Mouse (Mus musculus) kidney, postnatal 0 days (tissue): ENCODE measurements around the gene Col26a1. TPM values are rescaled to one million over a fixed set of nuclear protein-coding genes. Genes with fewer than 3 reads are reported as not detected.

ENCODE experiments used
- ATAC-seq: fragments of 200-750 bp; cut with Nextera tagmentation; replicated peaks from 2 replicates; pipeline ENCODE4 v1.8.0; 2017; ENCODE audit warnings: low read depth, moderate number of reproducible peaks, moderate TSS enrichment, moderate library complexity; ENCODE audit not compliant: low FRiP score
- DNase-seq: peaks from one replicate; pipeline ENCODE4 v3.0.0-alpha.2; 2016; ENCODE audit warnings: low spot score
- H3K27ac ChIP-seq: fragments of 300-500 bp; sonication (generic); 2 replicates; pipeline ENCODE4 v1.5.1; 2014; ENCODE audit warnings: mild to moderate bottlenecking
- H3K27me3 ChIP-seq: fragments of 300-500 bp; sonication (generic); 2 replicates; pipeline ENCODE4 v1.6.1; 2014; ENCODE audit warnings: low read length, mixed read lengths; ENCODE audit not compliant: insufficient read depth
- H3K36me3 ChIP-seq: fragments of 300-500 bp; sonication (generic); 2 replicates; pipeline ENCODE4 v1.6.1; 2014; ENCODE audit warnings: low read length, mixed read lengths; ENCODE audit not compliant: insufficient read depth
- H3K4me1 ChIP-seq: fragments of 300-500 bp; sonication (generic); replicated peaks from 2 replicates; pipeline ENCODE4 v1.6.1; 2014; ENCODE audit warnings: antibody characterized with exemption, low read length, mixed read lengths; ENCODE audit not compliant: insufficient read depth
- H3K4me2 ChIP-seq: fragments of 300-500 bp; sonication (generic); 2 replicates; pipeline ENCODE4 v1.6.1; 2014; ENCODE audit warnings: mild to moderate bottlenecking, low read length, moderate library complexity, mixed read lengths
- H3K4me3 ChIP-seq: fragments of 300-500 bp; sonication (generic); replicated peaks from 2 replicates; pipeline ENCODE4 v1.5.1; 2014; ENCODE audit warnings: low read depth, low read length
- H3K9ac ChIP-seq: fragments of 300-500 bp; sonication (generic); 2 replicates; pipeline ENCODE4 v1.6.1; 2014; ENCODE audit warnings: low read depth, low read length
- H3K9me3 ChIP-seq: fragments of 300-500 bp; sonication (generic); replicated peaks from 2 replicates; pipeline ENCODE4 v1.6.1; 2016; ENCODE audit warnings: low read length, inconsistent platforms, mixed read lengths
- CTCF ChIP-seq: IDR thresholded peaks from 2 replicates; pipeline ENCODE4 v1.5.1; 2016; ENCODE audit warnings: antibody characterized with exemption, low read depth, mild to moderate bottlenecking, moderate library complexity
- WGBS: fragments of 180-500 bp; shearing (Covaris S2); extraction: QIAGEN DNeasy Blood & Tissue Kit; methylation state at CpG from one replicate; pipeline ENCODE4 v1.1.7; 2014; 5-methylcytosine and 5-hydroxymethylcytosine counted together
- polyA plus RNA-seq: library from polyadenylated mRNA; unstranded; fragments of >200 nt; fragmentation: Nextera tagmentation; extraction: Ambion mirVana; gene quantifications from 2 replicates; pipeline ENCODE4 v1.2.1, GENCODE M21; 2015

Col26a1 gene
- polyA plus RNA-seq, 1 experiment from 2014 or later: 47.1 TPM

DNA sequence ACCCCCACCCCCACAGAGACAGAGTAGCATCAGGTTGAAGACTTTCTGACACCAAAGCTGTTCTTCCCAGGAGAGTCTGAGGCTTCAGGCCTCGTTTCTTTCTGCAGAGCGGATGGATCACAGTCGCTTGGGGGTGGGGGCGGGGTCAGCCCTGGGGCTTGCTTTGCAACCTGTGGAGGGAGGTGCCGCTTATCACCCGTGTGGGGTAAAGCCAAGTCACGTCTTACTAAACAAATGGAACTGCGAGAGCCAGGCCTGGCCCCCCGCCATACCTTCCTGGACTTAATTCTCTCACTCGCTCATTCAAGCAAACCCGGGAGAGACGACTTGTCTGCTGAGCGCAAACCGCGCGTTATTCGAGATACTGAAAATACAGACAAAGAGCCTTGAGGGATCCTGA lies 80.3 kb downstream of the Col26a1 start:
- Histone ChIP-seq H3K27me3 (no peaks in the 10 kb centered on the region), H3K27ac (no peak overlapping the region), H3K4me2 (peak overlapping the region; percentile 43), H3K36me3 (no peaks in the 10 kb centered on the region), H3K4me1 (no peaks in the 10 kb centered on the region; the same call in 1 of the 2 replicates), H3K9ac (no peak overlapping the region), H3K9me3 (no peaks in the 10 kb centered on the region), H3K4me3 (peak overlapping the region; percentile 4; the same call in 1 of the 2 replicates)
- ATAC-seq (no peak), DNase-seq (no peak)
- 9% methylated on average over 17 of the region's 17 CpGs for WGBS
- no peak for TF ChIP-seq CTCF

DNA sequence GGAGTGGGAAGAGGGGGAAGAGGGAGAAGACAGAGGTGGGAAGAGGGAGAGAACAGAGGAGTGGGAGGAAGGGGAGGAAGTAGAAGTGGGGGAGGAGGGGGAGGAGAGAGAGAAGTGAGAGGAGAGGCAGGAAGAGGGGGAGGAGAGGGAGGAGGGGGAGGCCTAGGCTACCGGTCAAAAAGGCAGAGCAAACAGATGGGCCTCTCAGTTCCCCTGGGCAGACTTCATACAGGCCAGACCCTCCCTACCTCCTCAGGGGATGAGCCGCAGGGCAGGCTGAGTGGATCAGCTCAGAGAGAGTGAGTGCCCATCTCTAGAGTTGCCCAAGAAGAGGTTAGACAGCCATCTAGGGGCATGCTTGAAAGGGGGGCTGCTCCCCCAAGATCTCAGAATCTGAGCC lies 86.1 kb downstream of the Col26a1 start:
- Histone ChIP-seq H3K4me1 (no peaks in the 10 kb centered on the region), H3K9ac (no peak overlapping the region), H3K4me3 (no peak overlapping the region), H3K27me3 (no peaks in the 10 kb centered on the region), H3K9me3 (no peaks in the 10 kb centered on the region), H3K4me2 (no peak overlapping the region), H3K27ac (no peak overlapping the region), H3K36me3 (no peaks in the 10 kb centered on the region)
- ATAC-seq (no peak), DNase-seq (peak; percentile 44)
- WGBS: 0% methylated on average over 2 of the region's 2 CpGs
- TF ChIP-seq CTCF: no peak

DNA sequence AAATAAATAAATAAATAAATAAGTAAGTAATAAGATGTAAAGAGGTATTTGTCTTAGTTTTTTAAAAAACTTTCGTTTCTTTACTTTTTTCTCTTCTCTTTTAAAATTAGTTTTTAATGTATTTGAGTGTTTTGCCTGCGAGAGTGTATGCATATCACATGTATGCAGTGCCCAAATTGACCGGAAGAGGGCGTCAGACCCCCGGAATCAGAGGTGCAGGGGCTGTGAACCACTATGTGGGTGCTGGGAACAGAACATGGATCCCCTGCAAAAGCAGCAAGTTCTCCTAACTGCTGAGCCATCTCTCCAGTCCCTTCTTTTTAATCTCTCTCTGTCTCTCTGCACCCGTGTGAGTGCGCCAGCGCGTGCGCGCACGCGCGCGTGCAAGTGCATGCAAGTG lies 89.2 kb downstream of the Col26a1 start:
- no peak for TF ChIP-seq CTCF
- 92% methylated on average over 15 of the region's 15 CpGs for WGBS
- no peaks in the 10 kb centered on the region for H3K36me3 ChIP-seq
- DNase-seq: no peak
- no peak overlapping the region for H3K27ac ChIP-seq
- H3K4me2 ChIP-seq: no peak overlapping the region
- no peak for ATAC-seq
- H3K9ac ChIP-seq: no peak overlapping the region
- H3K27me3 ChIP-seq: no peaks in the 10 kb centered on the region
- no peaks in the 10 kb centered on the region for H3K9me3 ChIP-seq
- H3K4me1 ChIP-seq: no peaks in the 10 kb centered on the region
- no peak overlapping the region for H3K4me3 ChIP-seq

DNA sequence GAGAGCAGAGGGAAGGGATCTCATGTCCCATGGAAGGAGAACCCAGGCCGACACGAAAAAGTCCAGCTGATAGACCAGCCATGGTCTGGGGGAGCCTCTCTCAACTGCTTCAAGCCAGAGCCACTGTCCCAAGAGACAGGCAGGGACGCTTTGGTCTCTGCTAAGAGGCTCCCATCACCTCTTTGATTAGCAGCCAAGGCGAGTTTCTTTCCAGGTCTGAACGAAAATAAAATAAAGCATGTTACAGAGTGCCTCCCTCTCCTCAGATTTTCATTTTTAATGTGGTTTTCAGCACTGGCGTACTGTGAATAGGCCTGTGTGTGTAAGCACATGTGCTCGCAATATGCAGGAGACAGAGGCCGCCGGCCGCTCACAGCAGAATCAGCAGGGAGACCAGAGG lies 90.5 kb downstream of the Col26a1 start:
- 78% methylated on average over 10 of the region's 10 CpGs for WGBS

DNA sequence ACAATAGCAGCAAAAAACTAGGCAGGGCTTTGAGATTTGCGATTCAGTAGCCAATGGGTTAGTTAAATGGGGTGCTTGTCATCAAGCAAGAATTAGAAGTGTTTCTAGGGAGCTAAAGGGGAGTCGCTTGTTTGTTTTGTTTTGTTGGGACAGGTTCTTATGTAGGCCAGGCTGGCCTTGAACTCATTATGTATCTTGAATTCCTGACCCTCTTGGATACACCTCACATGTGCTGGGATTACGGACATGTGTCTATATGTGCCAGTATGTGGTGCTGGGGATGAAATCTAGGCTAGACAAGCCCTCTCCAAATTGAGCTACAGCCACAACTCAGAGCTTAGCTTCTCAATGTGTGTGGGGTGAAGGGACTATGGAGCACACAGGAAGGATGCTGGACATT lies 91.8 kb downstream of the Col26a1 start:
- Histone ChIP-seq H3K9me3 (no peaks in the 10 kb centered on the region), H3K4me1 (no peaks in the 10 kb centered on the region), H3K27ac (no peak overlapping the region), H3K9ac (no peak overlapping the region), H3K4me3 (no peak overlapping the region), H3K36me3 (no peaks in the 10 kb centered on the region), H3K27me3 (no peaks in the 10 kb centered on the region), H3K4me2 (no peak overlapping the region)
- WGBS: 62% methylated on average over 3 of the region's 3 CpGs
- ATAC-seq (no peak), DNase-seq (no peak)
- TF ChIP-seq CTCF: no peak

More for the DNA sequence above, 90.5 kb downstream of the Col26a1 start:
- Histone ChIP-seq H3K4me3 (no peak overlapping the region), H3K27ac (no peak overlapping the region), H3K36me3 (no peaks in the 10 kb centered on the region), H3K9me3 (no peaks in the 10 kb centered on the region), H3K9ac (no peak overlapping the region), H3K27me3 (no peaks in the 10 kb centered on the region), H3K4me1 (no peaks in the 10 kb centered on the region), H3K4me2 (no peak overlapping the region)
- TF ChIP-seq CTCF: no peak
- no peak for ATAC-seq
- no peak for DNase-seq

DNA sequence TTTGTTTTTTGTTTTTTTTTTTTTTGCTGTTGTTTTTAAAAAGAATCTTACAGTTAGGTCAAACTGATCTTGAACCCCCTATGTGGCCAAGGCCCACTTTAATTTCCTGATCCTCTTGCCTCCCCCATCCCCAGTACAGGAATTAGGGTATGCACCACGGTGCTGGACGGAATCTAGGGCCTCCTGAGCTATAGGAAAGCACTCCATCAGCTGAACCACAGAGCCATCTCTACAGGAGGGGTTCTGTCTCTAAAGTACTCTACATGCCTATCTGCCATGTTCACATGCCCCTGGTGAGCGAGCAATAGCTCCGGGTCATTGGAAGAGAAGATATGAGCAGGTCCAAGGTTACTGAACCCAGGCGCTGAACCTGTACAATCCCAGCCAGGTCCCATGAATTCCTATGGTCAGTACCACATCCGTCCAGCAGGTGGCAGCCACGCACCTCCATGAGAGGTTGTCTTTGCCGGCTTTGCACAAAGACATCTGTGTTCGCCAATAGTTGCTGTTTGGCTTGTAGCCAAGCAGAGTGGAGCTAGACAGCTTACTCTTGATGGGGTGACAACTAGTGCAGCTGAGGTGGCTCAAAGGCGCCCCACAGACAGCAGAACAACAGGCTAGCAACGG lies 92.3 kb downstream of the Col26a1 start:
- WGBS: 13% methylated on average over 11 of the region's 11 CpGs
- peak; percentile 99 for TF ChIP-seq CTCF
- Histone ChIP-seq H3K27ac (no peak overlapping the region), H3K27me3 (no peaks in the 10 kb centered on the region), H3K36me3 (no peaks in the 10 kb centered on the region), H3K9me3 (no peaks in the 10 kb centered on the region), H3K4me1 (no peaks in the 10 kb centered on the region), H3K4me2 (no peak overlapping the region), H3K4me3 (no peak overlapping the region), H3K9ac (no peak overlapping the region)
- DNase-seq (peak; percentile 93), ATAC-seq (peak; percentile 57; the same call in 1 of the 2 replicates)

DNA sequence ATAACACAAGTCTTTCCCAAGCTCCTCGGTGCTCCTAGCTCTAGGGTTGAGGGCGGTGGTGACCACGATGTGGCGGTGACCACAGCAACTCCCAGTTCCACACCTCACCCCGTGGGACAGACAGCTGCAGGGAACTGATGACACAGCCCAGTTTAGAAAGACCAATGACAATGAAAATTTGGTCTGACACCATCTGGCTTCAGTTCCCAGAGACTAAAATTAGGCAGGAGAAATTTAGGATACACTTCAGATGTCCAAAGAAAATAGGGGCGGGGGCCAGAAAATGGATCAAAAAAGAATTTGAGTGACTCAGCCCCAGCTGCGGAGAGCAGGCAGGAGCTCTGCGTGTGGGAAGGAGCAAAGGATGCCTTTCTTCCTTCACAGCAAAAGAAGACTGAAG lies 98.5 kb downstream of the Col26a1 start:
- ATAC-seq: no peak
- no peak for DNase-seq
- Histone ChIP-seq H3K36me3 (no peaks in the 10 kb centered on the region), H3K4me2 (no peak overlapping the region), H3K9me3 (no peaks in the 10 kb centered on the region), H3K4me1 (no peaks in the 10 kb centered on the region), H3K27ac (no peak overlapping the region), H3K27me3 (no peaks in the 10 kb centered on the region), H3K9ac (no peak overlapping the region), H3K4me3 (no peak overlapping the region)
- TF ChIP-seq CTCF: no peak
- WGBS: 77% methylated on average over 8 of the region's 8 CpGs
